Mouse (Mus musculus): ENCODE results near the gene Gorasp2.

DNA sequence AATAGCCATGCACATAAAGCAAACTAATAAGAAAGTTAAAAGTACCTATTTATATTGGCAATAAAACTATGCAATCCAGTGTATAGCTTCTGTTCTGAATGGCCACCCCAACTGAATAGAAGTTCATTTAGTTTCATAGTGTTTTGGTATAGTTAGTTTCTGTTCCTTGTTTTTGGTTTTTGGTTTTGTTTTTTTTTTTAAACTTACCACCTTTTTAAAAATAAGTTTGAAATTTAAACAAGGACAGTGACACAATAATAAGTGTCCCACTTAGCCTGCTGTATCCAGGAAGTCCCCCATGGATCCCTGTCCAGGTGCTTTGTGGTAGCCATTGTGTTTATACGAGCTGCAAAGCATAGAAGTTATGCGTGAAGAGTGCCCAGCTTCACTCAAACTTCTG is 7.9 kb downstream of the Gorasp2 start:
- TF ChIP-seq CTCF (IDR thresholded peaks at IDR 0.05), result no peak
- TF ChIP-seq POLR2A (IDR thresholded peaks at IDR 0.05; ENCODE audit: insufficient read depth, low read depth, low read length), result no peak
- no peak for TF ChIP-seq EP300 (IDR thresholded peaks at IDR 0.05; ENCODE audit: insufficient read depth, low read depth, low read length)
